Mouse (Mus musculus): ENCODE measurements around the gene Plcxd2.

DNA sequence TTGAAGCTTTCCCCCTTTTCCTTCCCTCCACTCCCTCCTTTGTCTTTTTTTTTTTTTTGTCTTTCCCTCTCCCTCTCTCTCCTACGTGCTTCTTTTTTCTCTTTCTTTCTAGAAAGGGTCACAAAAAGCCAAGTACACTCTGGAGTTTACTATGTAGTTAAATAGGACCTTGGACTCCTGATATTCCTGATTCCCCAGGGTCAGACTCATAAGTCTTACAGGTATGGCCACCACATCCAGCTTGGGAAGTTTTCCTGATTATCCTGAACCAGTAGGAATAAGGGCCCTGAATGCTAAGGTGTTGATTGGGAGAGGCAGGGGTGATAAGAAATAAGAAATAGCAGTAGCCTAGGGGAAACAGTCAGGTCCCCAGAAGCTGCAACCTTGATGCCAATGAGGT is 9.3 kb upstream of the Plcxd2 start:
- TF ChIP-seq CTCF (IDR thresholded peaks at IDR 0.05; ENCODE audit: low read depth, low read length), result no peak
- TF ChIP-seq POLR2A (IDR thresholded peaks at IDR 0.05; ENCODE audit: extremely low read depth, insufficient read depth, low read length), result no peak

Data from liver, adult 2 months (tissue).